Mouse (Mus musculus) layer of hippocampus, postnatal 14 days (tissue): Measurements from ENCODE around the gene Ifitm2. TPM values are rescaled to one million over a fixed set of nuclear protein-coding genes. Genes with fewer than 3 reads are reported as not detected.
A peak's percentile ranks its signal among the peaks of the same experiment; 100 is the strongest.
"Not testable (repeated sequence)": the region's sequence is repeated elsewhere in the genome, so short reads cannot be mapped to it uniquely, and the experiment has no call there.

ENCODE experiments used
- DNase-seq, 2 experiments: peaks; one replicate each; pipeline ENCODE4 v3.0.0; 2021 to 2022; ENCODE audit warnings: low spot score in 2 of 2, mixed read lengths in 1 of 2
- total RNA-seq, 2 experiments: library from RNA; stranded (reverse); gene quantifications; 2 replicates each; pipeline ENCODE4 v1.2.3; 2021

Ifitm2 gene
- total RNA-seq, 2 experiments from 2014 or later = 15.1 to 20.8 TPM

GRCm38 (mm10) chr7:140970931-140971330, 15.1 kb upstream of the Ifitm2 start:
- no peak for DNase-seq

- not testable (repeated sequence) for DNase-seq
Measured at GRCm38 (mm10) chr7:140968710-140969109, 12.9 kb upstream of the Ifitm2 start.

DNA sequence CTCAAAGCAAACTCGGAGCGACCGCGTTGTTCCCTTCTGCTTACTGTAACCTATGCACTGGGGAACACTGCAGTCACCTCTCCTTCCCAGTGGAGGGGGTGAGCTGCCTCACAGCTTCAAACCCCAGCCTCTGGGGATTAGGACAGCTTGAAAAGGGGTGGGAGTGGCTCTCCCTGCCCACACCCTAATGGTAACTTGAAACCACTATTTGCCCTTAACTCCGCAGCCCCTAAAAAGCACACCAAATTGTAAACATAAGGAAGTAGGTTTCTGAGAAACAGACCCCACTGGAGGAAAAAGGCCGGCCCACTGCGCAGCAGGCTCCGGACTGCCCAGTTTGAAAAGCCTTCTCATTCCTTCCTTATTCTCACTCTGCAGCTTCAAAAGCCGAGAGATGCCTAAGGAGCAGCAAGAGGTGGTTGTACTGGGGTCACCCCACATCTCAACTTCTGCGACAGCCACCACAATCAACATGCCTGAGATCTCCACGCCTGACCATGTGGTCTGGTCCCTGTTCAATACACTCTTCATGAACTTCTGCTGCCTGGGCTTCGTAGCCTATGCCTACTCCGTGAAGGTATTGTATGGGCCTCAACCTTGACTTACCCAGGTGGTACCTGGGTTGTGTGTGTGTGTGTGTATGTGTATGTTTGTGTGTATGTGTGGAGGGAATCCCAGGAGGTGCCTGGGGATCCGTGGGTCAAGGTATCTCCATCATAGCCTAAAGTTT, 12.2 kb upstream of the Ifitm2 start:
- no peak for DNase-seq

DNA sequence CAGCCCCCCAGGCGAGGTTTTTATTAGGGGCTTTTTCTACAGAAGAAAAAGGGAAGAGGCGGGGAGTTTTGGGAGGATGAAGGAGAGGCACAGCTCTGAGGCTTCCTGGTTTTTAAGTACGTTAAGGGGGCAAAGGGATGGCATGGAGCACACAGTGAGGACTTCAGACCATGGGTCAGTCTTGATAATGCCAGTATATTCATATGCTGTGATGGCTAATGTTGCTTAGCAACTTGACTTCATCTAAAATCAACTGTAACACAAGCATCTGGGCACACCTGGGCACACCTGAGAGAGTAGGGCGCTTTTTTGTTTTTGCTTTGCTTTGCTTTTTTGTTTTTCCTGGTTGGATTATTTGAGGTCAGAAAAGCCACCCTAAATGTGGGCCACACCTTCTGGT, 11.1 kb upstream of the Ifitm2 start, which contains the start of gene Ifitm1:
Ifitm1 (plus strand) TSS at position 301 of the 400 bp plus-strand sequence.
- no peak for DNase-seq

DNA sequence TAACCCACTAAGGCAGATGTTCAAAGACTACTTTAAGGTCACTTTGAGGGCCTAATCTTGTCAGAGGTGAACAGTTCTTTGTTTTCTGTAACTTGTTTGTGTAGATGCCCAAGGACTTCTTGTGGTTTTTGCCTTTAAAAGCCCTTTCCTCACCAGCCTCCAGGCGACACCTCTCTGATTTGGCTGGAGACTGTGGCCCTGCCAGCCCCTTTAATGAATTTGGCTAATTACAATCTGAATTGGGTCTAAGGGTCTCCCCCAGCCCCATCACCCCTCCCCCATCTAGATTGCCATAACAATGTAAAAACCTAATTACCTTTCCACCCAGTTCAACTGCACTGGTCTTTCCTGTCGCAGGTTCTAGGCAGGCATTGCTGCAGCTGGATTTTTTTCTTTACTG, 6.9 kb upstream of the Ifitm2 start:
- no peak for DNase-seq

DNA sequence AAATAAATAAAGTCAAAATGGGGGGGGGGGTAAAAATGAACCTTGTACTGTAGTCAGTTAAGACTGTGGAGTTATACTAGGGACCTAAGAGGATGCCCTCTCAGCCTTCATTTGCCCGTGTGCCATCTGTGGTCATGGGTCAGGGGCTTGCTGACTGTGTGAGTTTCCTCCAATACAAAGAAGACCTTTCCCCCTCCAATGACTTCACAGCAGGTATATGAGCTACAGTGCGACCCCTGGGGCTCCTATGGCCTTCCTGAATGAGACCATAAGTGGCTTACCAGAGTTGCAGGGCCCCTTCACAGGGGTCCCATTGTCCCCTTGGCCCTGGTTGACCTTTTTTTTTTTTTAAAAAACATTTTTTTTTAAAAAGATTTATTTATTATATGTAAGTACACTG, 5.6 kb upstream of the Ifitm2 start:
- DNase-seq = no peak

GRCm38 (mm10) chr7:140960026-140960425, 4.2 kb upstream of the Ifitm2 start:
- no peak for DNase-seq

DNA sequence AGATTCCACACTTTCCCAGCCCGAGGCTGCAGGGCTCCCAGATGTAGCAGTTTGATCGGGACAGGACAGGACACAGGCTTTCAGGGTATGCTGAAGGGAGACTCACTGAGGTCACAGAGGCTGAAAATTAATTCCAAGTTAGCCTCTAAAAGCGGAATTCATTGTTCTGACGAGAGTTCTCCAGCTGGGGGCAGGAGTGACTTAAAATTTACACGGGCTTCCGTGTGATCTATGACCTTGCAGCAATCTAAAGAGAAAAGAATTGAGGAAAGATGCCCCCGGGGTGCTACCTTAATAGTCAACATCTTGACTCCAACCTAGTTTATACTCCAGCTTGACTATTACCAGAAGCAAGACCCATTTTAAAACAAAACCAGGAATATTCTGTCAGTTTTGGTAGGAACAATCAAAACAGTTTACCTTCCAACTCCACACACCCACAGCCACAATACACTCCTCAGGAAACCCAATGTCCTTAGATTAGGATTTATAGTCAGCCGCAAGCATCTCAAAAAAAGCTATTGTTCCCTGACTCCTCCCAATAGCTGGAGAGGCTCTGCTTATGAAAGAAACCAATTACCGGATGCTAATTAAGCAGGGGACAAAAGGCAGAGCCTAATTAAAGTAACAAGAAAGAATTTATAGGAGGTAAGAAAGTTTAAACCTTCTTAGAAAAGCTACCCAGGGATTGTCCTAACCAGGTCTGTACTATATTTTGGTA, 3.6 kb upstream of the Ifitm2 start:
- peak in 1 of 2 experiments; percentile 15 for DNase-seq

DNA sequence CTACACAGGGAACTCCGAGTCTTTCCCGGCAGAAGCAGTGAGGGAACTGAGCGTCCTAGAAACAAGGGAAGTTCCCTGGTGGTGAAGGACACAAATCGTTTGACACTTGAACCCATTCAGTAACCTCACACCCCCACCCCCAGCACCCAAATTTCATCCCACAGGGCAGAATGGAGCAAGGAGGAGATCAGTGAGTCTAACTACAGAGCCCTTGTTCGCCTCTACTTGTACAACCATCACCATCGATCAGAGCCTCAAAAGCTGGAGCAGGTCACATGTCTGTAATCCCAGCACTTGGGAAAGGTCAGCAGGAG, 726 bp upstream of the Ifitm2 start:
- DNase-seq = no peak

- no peak for DNase-seq
Measured at GRCm38 (mm10) chr7:140955342-140955741, 445 bp downstream of the Ifitm2 start.

DNA sequence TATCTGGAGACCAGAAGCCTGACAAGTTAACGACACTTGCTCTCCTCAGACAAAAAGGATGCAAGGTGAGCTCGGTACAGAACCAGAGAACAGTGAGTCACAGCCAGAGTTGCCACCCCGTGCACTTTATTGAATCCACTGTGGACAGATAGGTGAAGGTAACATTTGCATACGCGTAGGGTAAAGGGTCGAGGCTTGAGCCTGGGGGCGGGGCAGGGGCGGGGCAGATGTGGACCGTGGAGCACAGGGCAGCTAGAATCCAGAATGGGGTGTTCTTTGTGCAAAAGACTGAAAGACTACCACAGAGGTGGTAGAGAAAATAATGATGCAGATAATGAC, 1.1 kb downstream of the Ifitm2 start:
- DNase-seq = no peak

- no peak for DNase-seq
Measured at GRCm38 (mm10) chr7:140953800-140954732, 1.7 kb downstream of the Ifitm2 start.

GRCm38 (mm10) chr7:140953133-140953532, 2.7 kb downstream of the Ifitm2 start:
- DNase-seq = no peak

- no peak for DNase-seq
Measured at GRCm38 (mm10) chr7:140952441-140952840, 3.3 kb downstream of the Ifitm2 start.

DNA sequence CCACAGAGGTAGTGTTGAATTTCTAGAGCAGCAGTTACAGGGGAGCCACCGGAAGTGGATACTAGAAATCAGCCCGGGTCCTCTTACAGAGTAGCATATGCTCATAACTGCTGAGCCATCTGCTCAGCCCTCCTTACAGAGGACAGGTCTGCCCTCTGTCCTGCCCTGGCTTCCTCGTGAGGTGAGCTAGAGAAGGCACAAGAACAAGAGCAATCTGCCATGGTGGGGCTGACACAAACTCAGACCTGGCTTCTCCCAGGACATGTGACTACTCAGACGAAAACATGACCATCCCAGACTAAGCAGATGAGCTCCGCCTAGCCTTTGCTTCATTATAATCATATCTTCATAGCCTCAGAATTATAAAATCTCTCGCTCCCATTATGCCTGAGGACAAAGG, 4.0 kb downstream of the Ifitm2 start:
- no peak for DNase-seq

DNA sequence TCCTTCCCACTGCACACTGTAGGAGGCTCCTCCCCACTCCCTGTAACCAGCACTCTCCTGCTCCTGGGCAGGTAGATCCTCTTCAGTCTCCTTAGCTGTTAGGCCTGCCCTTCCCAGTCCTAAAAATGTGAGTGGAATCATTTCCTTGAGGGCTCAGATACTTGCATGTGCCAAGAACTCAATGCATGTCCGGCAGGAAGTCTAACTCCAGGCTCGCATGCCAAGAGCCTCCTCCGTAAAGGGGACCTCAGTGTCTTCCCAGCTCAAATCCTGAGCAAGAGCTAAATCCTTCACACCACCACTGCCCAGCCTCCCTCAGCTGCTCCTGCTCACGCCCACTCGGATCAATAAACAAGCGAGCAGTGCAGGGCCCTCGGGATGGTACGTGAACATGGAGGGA, 4.7 kb downstream of the Ifitm2 start:
- no peak for DNase-seq

DNA sequence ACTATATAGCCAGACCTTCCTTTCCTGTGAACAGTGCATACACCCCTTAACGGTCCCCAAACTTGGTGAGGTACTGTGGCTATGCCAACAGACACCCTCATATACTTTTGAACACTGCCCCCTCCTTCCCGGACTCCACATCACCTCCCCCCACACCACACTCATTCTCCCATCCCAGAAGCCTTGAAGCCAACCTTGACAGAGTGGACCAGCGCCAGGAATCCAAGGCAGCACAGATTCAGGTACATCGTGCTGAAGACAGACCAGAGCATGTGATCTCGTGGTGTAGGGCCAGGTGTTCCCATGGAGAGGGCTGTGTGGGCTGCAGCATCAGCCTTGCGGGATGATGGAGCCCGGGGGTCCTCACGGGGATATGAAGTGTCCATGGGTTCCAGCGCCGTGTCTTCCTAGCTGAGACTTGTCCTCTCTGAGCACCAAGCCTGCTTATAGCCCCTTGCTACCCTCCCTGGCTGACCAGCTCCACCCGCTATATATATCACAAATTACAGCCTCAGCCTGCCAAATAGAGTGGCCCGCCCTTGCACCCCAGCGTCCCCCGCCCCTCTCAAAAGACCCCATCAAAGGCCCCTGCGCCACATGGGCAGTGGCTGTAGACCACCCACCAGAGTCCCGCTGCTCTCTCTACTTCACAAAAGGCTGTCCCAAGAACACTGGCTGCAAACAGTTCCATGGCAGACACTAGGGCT, 5.8 kb downstream of the Ifitm2 start, which contains the start of gene Ifitm5:
Ifitm5 (minus strand) TSS at position 468 of the 707 bp plus-strand sequence.
- no peak for DNase-seq

- no peak for DNase-seq
Measured at GRCm38 (mm10) chr7:140949255-140949654, 6.5 kb downstream of the Ifitm2 start.

- no peak for DNase-seq
Measured at GRCm38 (mm10) chr7:140948161-140948560, 7.6 kb downstream of the Ifitm2 start.

- no peak for DNase-seq
Measured at GRCm38 (mm10) chr7:140946980-140947379, 8.8 kb downstream of the Ifitm2 start.

DNA sequence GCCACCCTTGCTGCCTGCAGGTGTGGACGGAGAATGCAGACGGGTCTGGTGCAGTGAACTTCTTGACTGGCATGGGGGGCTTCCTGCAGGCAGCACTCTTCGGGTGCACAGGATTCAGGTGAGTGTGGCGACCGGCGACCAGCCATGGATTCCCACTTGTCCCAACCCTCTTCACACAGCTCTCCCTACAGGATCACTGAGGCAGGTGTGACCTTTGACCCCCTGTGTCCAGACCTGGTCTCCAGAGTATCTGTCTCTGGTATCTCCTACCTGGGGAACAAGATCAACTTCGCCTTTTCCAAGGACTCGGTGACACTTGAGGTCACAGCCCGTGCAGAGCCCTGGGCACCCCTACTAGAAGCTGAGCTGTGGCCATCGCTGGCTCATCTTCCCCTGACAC, 9.5 kb downstream of the Ifitm2 start:
- DNase-seq = no peak
